9 mouse cellular contexts compared by ENCODE assay signal in genomic region chr6:91085114-91085892, GRCm38 (mm10). TPM values are rescaled to one million over a fixed set of nuclear protein-coding genes. Genes with fewer than 3 reads are reported as not detected.
DNase-seq lines count a peak whose midpoint lies in the region; ATAC-seq and TF ChIP-seq lines count a peak whose summit lies in the region.
"Had no signal": no experiment of that assay in that cellular context is flagged by ENCODE, and none has a peak within 500 bp of the region (broad histone marks: within the 10 kb centered on the region; RNA-seq: fewer than 3 reads in every experiment).

No protein-coding gene starts in this region.

- no peak overlapping the region for H3K27ac ChIP-seq in layer of hippocampus, adult 2 months
- no peak overlapping the region for H3K27ac ChIP-seq in midbrain, embryonic 15.5 days
- H3K27ac ChIP-seq: limb, embryonic 15.5 days had no signal

- no peak overlapping the region for H3K4me2 ChIP-seq in midbrain, embryonic 15.5 days
- H3K4me2 ChIP-seq: limb, embryonic 15.5 days had no signal

- no peak overlapping the region for H3K4me3 ChIP-seq in layer of hippocampus, adult 2 months
- no peak overlapping the region for H3K4me3 ChIP-seq in midbrain, embryonic 15.5 days
- H3K4me3 ChIP-seq: limb, embryonic 15.5 days had no signal

- H3K9ac ChIP-seq in midbrain, embryonic 15.5 days = no peak overlapping the region
- H3K9ac ChIP-seq: limb, embryonic 15.5 days had no signal

- H3K9me3 ChIP-seq in midbrain, embryonic 15.5 days = no peaks in the 10 kb centered on the region
- H3K9me3 ChIP-seq: limb, embryonic 15.5 days had no signal

- peaks cover 21% of the 10 kb centered on the region for H3K36me3 ChIP-seq in midbrain, embryonic 15.5 days (replicated peaks)
- H3K36me3 ChIP-seq: limb, embryonic 15.5 days had no signal

- peak; percentile 54 for ATAC-seq in inflammation-experienced regulatory T-cells, adult 6 months
- ATAC-seq in midbrain, embryonic 15.5 days (replicated peaks) = no peak

- H3K4me1 ChIP-seq in midbrain, embryonic 15.5 days = no peaks in the 10 kb centered on the region
- H3K4me1 ChIP-seq: limb, embryonic 15.5 days had no signal

- peak; percentile 59 for TF ChIP-seq CTCF in layer of hippocampus, adult 2 months (conservative IDR thresholded peaks at IDR 0.05)

- no peak for DNase-seq in layer of hippocampus, adult 2 months (ENCODE audit: low spot score in 2 of 2)
- no peak for DNase-seq in layer of hippocampus, adult 11-12 months (ENCODE audit: low spot score)
- peak; percentile 39 for DNase-seq in T-cell, adult 2 months (ENCODE audit: low spot score)
- DNase-seq in spleen, postnatal 10 days (ENCODE audit: low spot score in 2 of 2) = peak; percentile 45 to 73
- no peak for DNase-seq in embryo, embryonic 9.5 days (ENCODE audit: extremely low spot score)
- DNase-seq in ovary, postnatal 36 days (ENCODE audit: low spot score) = no peak

- H3K27me3 ChIP-seq in midbrain, embryonic 15.5 days (replicated peaks) = no peaks in the 10 kb centered on the region
- H3K27me3 ChIP-seq: limb, embryonic 15.5 days had no signal

- 85% methylated on average over 5 of the region's 5 CpGs for WGBS in midbrain, embryonic 15.5 days

RNA-seq across cellular contexts. Expression of gene Nup210, which starts 31.3 kb away (rescaled TPM):
- total RNA-seq in layer of hippocampus, adult 2 months (2021) = 10 to 100 TPM; 19.9 to 22.3 TPM
- polyA plus RNA-seq in inflammation-experienced regulatory T-cells, adult 6 months (2017; shearing (Covaris generic)) = 10 to 100 TPM; 51.5 to 81.0 (median 66.2) TPM
- polyA plus RNA-seq in midbrain, embryonic 15.5 days (2015; fragmentation: Nextera tagmentation; extraction: Ambion mirVana) = 22.0 and 22.5 TPM in 2 replicates

Comparison
In these comparisons a context has a peak if more than half of its experiments do, and no peak if none do; other contexts are left out.
1. DNase-seq: peak in T-cell, adult 2 months (single experiment) and spleen, postnatal 10 days (2 of 2); none in layer of hippocampus, adult 2 months (0 of 2), layer of hippocampus, adult 11-12 months (single experiment), embryo, embryonic 9.5 days (single experiment) and ovary, postnatal 36 days (single experiment).